Mouse (Mus musculus): ENCODE measurements around the gene Rtl5. TPM values are rescaled to one million over a fixed set of nuclear protein-coding genes. Genes with fewer than 3 reads are reported as not detected.

Gene Rtl5
- total RNA-seq, 2 experiments from 2014 or later: 1.1 to 1.3 TPM

GRCm38 (mm10) chrX:102066134-102066533 is 5.0 kb downstream of the Rtl5 start:
- DNase-seq: peak; percentile 65 to 86

DNA sequence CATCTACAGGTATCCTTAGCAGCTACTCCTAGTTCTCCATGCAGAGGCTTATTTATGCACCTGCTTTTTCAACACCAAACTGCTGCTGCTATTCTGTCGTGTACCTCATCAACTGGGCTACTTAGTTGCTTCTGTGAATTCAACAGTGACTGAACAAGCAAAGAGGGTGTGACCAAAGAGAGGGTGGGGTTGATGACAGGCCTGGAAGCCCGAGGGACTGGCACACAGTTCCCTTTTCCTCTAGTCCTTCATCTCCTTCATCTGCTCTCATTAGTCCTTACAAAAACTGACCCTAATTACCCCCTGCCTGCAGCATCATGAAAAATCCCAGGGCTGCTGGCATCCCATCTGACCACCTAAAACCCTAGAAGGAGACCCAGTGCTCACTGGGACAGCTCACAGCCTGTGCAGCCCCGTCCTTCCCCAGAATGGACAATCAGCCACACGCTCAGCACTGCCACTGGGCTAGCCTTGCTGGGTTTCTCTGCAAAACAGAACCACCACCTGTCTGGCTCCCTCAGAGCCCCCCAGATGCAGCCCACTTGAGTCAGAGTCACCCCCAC is 5.8 kb downstream of the Rtl5 start:
- DNase-seq: peak in 1 of 2 experiments; percentile 24

DNA sequence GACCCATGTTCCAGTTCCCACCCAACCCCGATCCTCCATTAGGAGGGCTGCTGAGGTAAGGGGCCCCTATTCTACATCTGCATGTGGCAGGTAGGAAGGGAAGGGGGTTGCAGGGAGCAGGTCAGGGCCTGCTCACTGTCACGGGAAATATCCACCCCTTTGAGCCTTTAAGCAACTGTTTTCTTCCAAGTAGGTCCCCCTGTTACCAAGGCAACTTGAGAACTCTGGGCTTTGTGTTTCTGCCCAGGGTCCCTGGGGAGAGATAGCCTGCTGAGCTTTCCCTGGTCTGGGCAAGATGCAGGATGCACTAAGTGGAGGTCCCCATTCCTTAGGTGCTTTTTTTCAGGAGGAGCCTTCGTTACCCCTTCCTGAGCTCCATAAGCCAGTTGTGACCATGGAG is 7.0 kb downstream of the Rtl5 start:
- no peak for DNase-seq

DNA sequence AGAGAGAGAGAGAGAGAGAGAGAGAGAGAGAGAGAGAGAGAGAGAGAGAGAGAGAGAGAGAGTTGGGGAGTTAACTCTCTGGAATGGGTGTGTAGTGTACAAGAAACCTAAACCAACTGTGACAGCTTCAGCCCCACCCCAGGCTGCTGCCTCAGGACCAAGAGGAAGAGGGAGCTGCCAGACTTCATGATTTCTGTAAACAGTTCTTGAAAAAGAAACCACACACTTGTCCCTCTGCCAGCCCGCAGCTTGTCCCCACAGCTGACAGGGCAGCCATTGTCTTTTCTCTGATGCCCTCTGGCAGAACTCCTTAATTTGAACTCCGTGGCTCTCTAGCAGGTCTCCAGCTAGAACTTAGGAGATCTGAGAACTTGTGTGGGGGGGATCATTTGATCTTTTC is 10.2 kb downstream of the Rtl5 start:
- DNase-seq: peak; percentile 62 to 81

DNA sequence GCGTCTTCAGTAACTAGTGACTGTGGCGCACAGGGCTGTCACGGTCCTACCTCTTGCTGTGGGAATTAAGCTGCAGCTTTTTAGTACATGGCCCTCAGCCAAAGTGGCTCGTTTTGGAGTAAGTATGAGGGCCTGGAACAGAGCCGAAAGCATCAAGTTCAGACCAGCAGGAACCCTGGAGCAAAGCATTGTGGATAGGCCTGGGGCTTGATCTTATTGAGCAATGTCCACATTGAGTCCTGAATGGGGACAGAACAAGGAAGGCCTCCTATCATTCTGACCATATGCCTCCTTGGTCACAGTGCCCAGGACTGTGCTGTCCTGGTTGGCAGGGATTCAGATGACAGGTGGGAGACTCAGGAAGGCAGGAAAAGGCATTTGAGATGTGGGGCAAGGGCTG is 10.9 kb downstream of the Rtl5 start:
- peak; percentile 25 to 32 for DNase-seq

DNA sequence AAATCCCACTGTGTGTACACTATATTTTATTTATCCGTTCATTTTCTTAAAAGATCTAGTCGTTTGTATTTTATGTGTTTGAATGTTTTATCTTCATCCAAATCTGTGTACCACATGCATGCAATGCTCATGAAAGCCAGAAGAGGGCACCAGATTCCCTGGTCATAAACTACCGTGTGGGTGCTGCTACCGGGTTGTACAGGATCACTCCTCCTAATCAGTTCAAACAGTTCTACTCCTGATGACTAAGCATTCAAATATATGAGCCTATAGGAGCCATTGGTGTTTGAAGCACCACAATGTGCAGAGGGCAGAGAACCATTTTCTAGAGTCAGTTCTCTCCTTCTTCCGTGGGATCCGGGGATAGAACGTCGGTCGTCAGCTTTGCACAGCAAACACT is 11.7 kb downstream of the Rtl5 start:
- peak in 1 of 2 experiments; percentile 31 for DNase-seq

- no peak for DNase-seq
Measured at GRCm38 (mm10) chrX:102054009-102054408, 17.1 kb downstream of the Rtl5 start.

DNA sequence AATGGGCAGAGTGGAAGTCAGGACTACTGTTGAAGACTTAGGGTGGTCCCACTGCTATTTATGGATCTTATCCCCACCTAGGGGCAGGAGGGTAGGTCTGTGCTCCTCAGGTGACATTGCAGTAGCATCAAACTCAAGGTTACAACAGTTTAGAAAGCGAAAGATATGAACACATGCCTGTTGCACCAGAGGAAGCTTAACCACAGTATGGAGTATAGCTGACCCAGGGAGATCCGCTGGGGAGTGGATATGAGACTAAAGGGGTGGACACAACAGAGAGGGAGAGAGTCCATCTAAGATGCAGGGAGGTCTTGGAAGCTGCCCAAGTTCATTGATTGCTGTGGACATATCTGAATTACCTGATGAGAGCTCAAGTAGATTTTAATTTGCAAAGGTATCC is 17.7 kb downstream of the Rtl5 start:
- no peak for DNase-seq

- DNase-seq: no peak
Measured at GRCm38 (mm10) chrX:102051225-102051624, 19.9 kb downstream of the Rtl5 start.

DNA sequence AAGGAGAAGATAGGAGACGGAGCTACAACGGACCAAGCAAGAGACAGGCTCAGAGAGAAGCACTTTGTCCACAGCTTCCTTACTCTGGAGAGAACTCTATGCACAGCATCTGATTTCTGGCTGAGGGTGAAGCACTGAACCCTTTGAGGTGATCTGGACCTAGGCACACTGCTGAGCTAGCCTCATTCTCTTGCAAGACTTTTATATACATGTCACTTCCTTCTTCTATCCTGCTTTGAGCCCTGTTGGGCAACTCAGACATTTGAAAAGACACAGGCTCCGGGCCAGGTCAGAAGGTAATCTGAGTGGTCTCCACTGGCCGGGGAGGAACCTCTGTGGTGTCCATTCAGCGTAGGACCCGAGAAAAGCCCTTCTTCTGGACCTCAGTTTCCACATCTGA is 20.6 kb downstream of the Rtl5 start:
- no peak for DNase-seq

GRCm38 (mm10) chrX:102042386-102042785 is 28.7 kb downstream of the Rtl5 start:
- DNase-seq: no peak

DNA sequence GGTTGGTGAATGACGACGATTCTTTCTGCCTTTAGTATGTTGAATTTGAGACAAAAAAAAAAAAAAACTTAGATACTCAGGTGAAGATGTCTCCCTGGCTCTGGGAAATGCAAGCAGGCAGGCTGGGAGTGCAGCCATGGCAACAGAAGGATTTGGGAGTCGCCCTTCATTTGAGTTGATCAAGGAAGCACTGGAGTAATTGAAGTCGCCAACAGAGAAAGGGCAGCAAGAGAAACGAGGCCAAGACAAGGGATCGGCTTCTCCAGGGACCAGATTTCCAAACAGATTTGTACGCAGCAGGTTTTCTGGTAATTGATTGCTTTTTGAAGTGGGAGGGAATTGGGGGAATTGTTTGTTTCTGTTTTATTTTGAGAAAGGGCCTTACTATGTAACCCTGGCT is 29.5 kb downstream of the Rtl5 start:
- DNase-seq: no peak

DNA sequence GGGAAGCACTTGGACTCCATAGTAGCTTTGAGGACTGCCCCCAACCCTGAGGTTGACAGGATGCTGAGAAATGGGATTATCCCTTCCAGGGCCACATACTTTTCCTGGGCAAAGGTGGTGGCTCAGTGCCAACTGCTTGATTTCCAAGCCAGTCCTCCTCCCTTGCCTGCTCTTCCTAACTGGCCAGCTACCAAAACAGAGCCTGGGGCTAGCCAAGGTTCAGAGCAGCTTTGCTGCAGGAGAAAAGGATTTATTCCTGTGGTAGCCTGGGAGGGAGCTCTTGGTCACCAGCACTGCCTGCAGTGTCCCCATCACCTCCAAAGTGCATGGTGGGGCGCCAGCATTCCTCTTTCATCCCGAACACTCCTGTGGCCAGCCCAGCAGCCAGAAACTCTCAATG is 33.6 kb downstream of the Rtl5 start:
- DNase-seq: peak; percentile 29 to 73

DNA sequence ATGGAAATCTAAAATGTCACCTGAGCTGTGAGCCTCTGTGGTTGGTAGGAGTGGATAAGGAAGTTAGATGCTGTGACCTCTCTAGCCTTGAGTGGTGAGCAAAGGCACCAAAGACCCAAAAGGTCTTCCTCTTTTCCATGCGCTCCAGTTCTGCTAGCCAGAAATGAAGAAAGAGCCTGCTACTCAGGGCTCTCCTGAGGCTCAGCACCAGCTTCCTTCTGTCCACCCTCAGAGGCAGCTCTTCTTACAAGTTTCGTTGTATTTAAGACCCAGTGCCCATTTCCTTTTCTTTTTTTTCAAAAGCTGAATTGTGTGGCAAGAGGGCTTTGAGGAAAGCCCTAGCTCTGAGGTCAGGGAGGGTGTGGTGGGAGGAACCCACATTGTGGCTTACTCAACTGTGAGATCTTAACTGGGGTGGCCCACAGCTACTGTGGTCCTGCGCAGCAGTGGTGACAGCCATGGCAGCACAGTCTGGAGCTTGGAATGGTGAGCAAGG is 34.2 kb downstream of the Rtl5 start:
- DNase-seq: peak in 1 of 2 experiments; percentile 35

DNA sequence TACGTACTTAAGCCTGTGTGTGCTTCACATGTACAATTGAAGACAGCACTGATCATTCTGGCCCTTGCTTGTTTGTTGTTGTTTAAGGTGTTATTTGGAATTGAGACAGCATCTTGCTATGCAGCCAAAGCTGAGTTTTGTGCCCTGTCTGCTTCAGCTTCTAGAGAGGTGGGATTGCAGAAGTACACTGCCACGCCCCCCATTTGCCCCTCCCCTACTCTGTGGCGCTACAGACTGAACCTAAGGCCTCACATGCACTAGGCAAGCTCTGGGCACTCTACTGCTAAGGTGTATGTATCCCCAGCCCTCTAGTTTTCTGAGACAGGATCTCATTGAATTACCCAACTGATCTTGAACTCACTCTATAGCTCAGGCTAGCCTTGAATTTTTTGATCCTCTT is 35.4 kb downstream of the Rtl5 start:
- DNase-seq: no peak

DNA sequence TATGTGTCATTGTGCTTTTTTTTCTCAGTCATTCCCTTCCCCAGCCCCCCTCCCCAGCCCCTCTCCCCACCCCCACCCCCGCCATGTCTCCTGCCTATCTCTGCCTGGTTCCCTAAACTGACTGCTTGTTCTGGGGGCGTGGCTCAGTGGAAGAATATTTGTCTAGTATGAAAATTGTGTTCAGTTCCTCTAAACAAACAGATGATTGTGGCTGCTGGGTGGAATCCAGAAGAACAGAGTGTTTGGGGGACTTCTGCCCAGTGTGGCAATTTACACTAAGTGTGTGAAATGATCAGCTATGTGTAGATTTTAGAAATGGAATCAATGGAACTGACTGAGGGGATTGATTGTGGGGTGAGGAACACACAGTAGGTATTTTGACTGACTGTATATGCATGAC is 37.5 kb downstream of the Rtl5 start:
- peak in 1 of 2 experiments; percentile 31 for DNase-seq

- no peak for DNase-seq
Measured at GRCm38 (mm10) chrX:102032431-102032830, 38.7 kb downstream of the Rtl5 start.

DNA sequence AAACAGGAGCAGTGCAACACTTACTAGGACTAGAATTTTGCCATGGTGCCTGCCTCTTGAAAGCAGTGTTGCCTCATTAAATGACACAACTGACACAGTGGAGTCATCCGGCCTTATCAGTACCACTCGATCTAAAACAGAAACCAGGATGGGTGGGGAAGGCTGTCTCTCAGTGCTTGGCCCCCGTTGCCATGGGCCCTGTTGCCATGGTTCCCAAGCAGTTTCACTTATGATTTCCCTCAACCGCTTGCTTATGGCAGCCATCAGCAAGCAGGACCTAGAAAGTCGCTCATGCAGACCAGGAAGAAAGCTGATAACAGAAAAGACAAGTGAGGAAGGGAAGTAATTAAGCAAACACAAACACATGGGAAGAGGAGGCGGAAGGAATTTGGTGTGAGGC is 39.3 kb downstream of the Rtl5 start:
- DNase-seq: peak; percentile 48 to 75

GRCm38 (mm10) chrX:102024976-102025375 is 46.1 kb downstream of the Rtl5 start:
- DNase-seq: no peak

- no peak for DNase-seq
Measured at GRCm38 (mm10) chrX:102019471-102020240, 51.4 kb downstream of the Rtl5 start.

- DNase-seq: no peak
Measured at GRCm38 (mm10) chrX:102018890-102019289, 52.2 kb downstream of the Rtl5 start.

GRCm38 (mm10) chrX:102017213-102017923 is 53.7 kb downstream of the Rtl5 start:
- peak; percentile 38 to 69 for DNase-seq
